Comparison of ENCODE assay signal across 22 mouse cellular contexts in the genomic region with DNA sequence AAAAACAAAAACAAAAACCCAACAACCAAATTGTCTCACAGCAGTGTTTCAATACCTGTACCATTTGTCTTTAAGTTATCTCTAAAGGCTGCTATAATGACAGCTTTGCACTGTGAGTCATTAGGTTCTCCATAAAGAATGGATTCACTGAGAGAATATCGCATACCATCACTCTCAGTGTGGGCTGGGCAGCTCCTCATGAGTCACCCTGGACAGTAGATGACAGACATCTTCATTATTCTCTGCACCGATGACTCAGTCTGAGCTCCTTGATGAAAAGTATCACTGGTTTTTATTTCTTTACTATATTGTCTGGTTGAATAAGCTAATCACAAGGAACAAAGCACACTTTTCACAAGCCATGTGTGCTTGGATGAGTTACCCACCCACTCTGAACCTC.
DNase-seq lines count a peak whose midpoint lies in the region; ATAC-seq lines count a peak whose summit lies in the region.
"Had no signal": no experiment of that assay in that cellular context is flagged by ENCODE, and none has a peak within 500 bp of the region (broad histone marks: within the 10 kb centered on the region; RNA-seq: fewer than 3 reads in every experiment).

No protein-coding gene starts in this region.

- no peak overlapping the region for H3K9ac ChIP-seq in forebrain, embryonic 13.5 days
- H3K9ac ChIP-seq in forebrain, embryonic 15.5 days (replicated peaks) = no peak overlapping the region
- no peak overlapping the region for H3K9ac ChIP-seq in hindbrain, embryonic 13.5 days
- H3K9ac ChIP-seq: embryonic facial prominence, embryonic 13.5 days; forebrain, embryonic 12.5 days; heart, embryonic 12.5 days; hindbrain, embryonic 15.5 days had no signal

- H3K36me3 ChIP-seq in forebrain, embryonic 13.5 days (ENCODE audit: poor library complexity, severe bottlenecking) = no peaks in the 10 kb centered on the region
- no peaks in the 10 kb centered on the region for H3K36me3 ChIP-seq in forebrain, embryonic 15.5 days
- no peaks in the 10 kb centered on the region for H3K36me3 ChIP-seq in hindbrain, embryonic 13.5 days
- H3K36me3 ChIP-seq: embryonic facial prominence, embryonic 13.5 days; forebrain, embryonic 12.5 days; G1E; heart, embryonic 12.5 days; hindbrain, embryonic 10.5 days; hindbrain, embryonic 15.5 days had no signal

- 62% methylated on average over 2 of the region's 2 CpGs for WGBS in forebrain, embryonic 13.5 days
- WGBS in forebrain, embryonic 15.5 days = 57% methylated on average over 2 of the region's 2 CpGs
- WGBS in hindbrain, embryonic 13.5 days = 57% methylated on average over 2 of the region's 2 CpGs

- peak; percentile 43 to 50 for DNase-seq in right cerebral cortex, adult 2 months (ENCODE audit: low spot score in 2 of 2)
- no peak for DNase-seq in right cerebral cortex, postnatal 25 days
- DNase-seq in NIH3T3 (ENCODE audit: low read depth) = peak; percentile 67
- DNase-seq in thymus, postnatal 36 days = no peak
- DNase-seq in kidney, adult 8-10 months = no peak
- DNase-seq: adrenal gland, postnatal 10 days; cerebellum, adult 18-20 months; cerebellum, adult 9-11 months; cerebellum, postnatal 36 days; gastrocnemius, adult 2 months; gastrocnemius, postnatal 25 days had no signal

- no peak overlapping the region for H3K4me2 ChIP-seq in forebrain, embryonic 13.5 days
- no peak overlapping the region for H3K4me2 ChIP-seq in forebrain, embryonic 15.5 days (replicated peaks)
- H3K4me2 ChIP-seq in hindbrain, embryonic 13.5 days = no peak overlapping the region
- H3K4me2 ChIP-seq: embryonic facial prominence, embryonic 13.5 days; forebrain, embryonic 12.5 days; heart, embryonic 12.5 days; hindbrain, embryonic 15.5 days had no signal

- no peaks in the 10 kb centered on the region for H3K9me3 ChIP-seq in forebrain, embryonic 13.5 days (replicated peaks)
- no peaks in the 10 kb centered on the region for H3K9me3 ChIP-seq in forebrain, embryonic 15.5 days
- H3K9me3 ChIP-seq in hindbrain, embryonic 13.5 days = no peaks in the 10 kb centered on the region
- H3K9me3 ChIP-seq: G1E; hindbrain, embryonic 15.5 days had no signal

- H3K4me1 ChIP-seq in forebrain, embryonic 13.5 days = no peaks in the 10 kb centered on the region
- no peaks in the 10 kb centered on the region for H3K4me1 ChIP-seq in forebrain, embryonic 15.5 days
- H3K4me1 ChIP-seq in hindbrain, embryonic 13.5 days (replicated peaks) = 0 out of 2 replicates have a peak, but pooled peaks cover 3% of the 10 kb centered on the region
- H3K4me1 ChIP-seq: embryonic facial prominence, embryonic 13.5 days; forebrain, embryonic 12.5 days; heart, embryonic 12.5 days; hindbrain, embryonic 10.5 days; hindbrain, embryonic 15.5 days had no signal

- no peak overlapping the region for H3K27ac ChIP-seq in forebrain, embryonic 13.5 days
- no peak overlapping the region for H3K27ac ChIP-seq in forebrain, embryonic 15.5 days (replicated peaks)
- no peak overlapping the region for H3K27ac ChIP-seq in hindbrain, embryonic 13.5 days
- H3K27ac ChIP-seq: embryonic facial prominence, embryonic 13.5 days; forebrain, embryonic 12.5 days; gastrocnemius, adult 2 months; hindbrain, embryonic 10.5 days; hindbrain, embryonic 15.5 days had no signal

- no peak overlapping the region for H3K4me3 ChIP-seq in forebrain, embryonic 13.5 days
- no peak overlapping the region for H3K4me3 ChIP-seq in forebrain, embryonic 15.5 days
- no peak overlapping the region for H3K4me3 ChIP-seq in hindbrain, embryonic 13.5 days
- H3K4me3 ChIP-seq: embryonic facial prominence, embryonic 13.5 days; forebrain, embryonic 12.5 days; gastrocnemius, adult 2 months; heart, embryonic 12.5 days; hindbrain, embryonic 10.5 days; hindbrain, embryonic 15.5 days had no signal

- ATAC-seq in forebrain, embryonic 13.5 days = 0 out of 2 replicates have a peak, but pooled peaks have one; percentile 30
- ATAC-seq in forebrain, embryonic 15.5 days (replicated peaks) = no peak
- ATAC-seq in hindbrain, embryonic 13.5 days (ENCODE audit: low FRiP score) = no peak
- ATAC-seq: CD4-positive, CD25-positive, alpha-beta regulatory T cell, adult 4 months; intestine, embryonic 16.5 days had no signal

- H3K27me3 ChIP-seq in forebrain, embryonic 13.5 days = no peaks in the 10 kb centered on the region
- no peaks in the 10 kb centered on the region for H3K27me3 ChIP-seq in forebrain, embryonic 15.5 days
- no peaks in the 10 kb centered on the region for H3K27me3 ChIP-seq in hindbrain, embryonic 13.5 days
- H3K27me3 ChIP-seq: embryonic facial prominence, embryonic 13.5 days; forebrain, embryonic 12.5 days; heart, embryonic 12.5 days; hindbrain, embryonic 15.5 days had no signal

Comparison
In these comparisons a context has a peak if more than half of its experiments do, and no peak if none do; other contexts are left out.
1. DNase-seq: peak in right cerebral cortex, adult 2 months (2 of 2) and NIH3T3 (single experiment); none in right cerebral cortex, postnatal 25 days (single experiment), thymus, postnatal 36 days (0 of 2) and kidney, adult 8-10 months (0 of 2).